Mouse (Mus musculus) embryo, embryonic 10 days (tissue): Measurements from ENCODE around the gene Map4k4.

Experiments
- DNase-seq: peaks from one replicate; pipeline ENCODE4 v3.0.0-alpha.2; 2015; ENCODE audit warnings: low spot score

Map4k4 gene

DNA sequence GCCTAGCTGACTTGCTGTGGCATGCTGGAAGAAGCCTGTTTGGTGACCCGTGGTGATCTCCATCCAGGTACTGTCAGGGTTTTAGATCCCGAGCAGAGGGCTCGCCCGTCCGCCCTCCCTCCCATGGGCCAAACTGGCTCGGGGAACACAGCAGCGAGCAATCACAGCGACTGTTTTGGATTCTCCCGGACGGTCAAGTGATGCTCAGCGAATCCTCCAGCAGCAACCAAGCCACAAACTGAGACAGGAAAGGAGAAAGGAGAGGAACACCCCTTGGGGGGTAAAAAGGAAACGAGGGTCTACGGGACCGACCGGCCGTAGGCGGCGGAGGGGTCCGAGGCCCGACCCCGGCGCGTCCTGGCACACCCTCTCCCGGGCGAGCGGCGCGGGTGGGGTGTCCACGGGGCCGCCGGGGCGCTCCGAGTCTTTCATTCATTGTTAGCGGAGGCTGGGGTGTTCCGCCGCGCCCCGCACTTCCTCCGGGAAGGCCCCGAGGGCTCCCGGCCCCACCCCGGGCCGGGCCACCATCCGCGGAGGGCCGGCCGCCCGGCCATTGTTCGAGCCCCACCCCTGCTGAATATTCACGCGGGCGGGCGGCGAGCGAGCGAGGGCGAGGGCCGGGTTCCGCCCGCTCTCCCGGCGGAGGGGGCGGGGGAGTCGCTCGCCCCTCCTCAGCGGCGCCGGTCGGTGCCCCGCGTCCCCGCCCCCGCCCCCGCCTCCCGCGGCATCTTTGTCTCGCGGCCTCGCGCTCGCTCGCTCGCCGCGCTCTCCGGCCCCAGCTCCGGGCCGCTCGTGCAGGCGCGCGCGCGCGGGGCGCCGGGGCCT lies at the start of gene Map4k4:
Gene Map4k4, plus strand, starts transcription at position 733 of the 825 bp plus-strand sequence.
- DNase-seq, result peak; percentile 77

DNA sequence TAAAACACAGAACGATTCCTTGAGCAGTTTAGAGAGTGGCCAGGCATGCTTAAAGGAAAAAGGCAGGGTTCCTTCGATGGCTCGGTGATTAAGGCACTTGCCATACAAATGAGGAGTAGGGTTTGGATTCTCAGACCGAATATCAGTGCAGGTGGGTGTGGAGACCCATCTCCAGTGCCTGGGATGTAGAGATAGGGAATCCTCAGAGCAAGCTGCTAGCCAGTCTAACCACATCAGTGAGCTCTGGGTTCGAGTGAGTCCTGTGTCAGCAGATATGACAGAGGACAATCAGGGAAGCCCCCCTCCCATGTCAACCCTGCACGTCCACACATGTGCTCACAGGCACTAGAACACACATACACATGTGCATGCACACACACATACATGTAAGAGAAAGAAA lies 44.8 kb upstream of the Map4k4 start:
- no peak for DNase-seq

DNA sequence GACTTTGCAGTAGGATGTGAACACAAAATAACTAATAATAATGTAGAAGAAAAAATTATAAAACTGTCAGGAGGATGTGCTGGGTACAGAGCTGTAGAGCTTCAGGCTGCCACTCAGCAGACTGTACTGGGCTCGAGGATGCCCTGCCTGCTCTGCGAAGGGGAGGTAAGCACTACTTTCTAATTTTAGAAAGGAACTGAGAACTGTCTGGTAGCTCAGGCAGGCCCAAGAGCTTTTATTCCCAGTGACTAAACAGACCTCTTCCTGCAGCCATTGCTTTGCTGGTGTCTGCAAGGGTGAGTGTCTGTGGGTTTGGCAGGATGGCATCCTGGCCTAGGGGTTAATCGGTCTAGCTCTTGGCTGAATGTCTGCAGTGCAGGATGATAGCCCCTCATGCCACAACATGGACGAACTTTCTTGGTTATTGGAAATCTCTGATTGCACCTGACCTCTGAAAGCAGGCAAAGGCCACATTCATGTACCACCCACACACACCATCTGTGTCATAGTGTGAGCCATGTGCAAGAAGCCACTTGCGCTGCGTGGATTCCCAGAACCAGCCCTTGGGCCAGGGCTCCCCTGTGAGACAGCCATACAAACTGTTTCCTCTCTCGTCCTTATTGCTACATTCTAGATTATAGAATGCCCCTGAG lies 43.8 kb upstream of the Map4k4 start:
- no peak for DNase-seq

DNA sequence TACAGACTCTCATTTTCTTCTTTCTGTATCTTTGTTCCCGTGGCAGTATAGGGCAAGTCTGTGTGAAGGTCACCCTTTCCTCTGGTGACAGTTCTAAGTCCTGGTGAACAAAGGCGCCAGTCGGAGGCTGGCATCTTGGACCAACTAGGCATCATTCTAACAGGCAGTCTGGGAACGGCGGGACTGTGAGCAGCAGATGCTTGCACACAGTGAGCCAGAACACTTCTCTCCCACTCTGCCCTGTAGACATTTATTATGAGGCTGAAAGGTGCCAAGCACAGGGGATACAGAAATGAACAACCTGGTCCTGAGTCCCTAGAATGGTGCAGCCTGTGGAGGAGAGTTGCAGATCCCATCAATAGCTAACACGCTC lies 43.3 kb upstream of the Map4k4 start:
- no peak for DNase-seq

DNA sequence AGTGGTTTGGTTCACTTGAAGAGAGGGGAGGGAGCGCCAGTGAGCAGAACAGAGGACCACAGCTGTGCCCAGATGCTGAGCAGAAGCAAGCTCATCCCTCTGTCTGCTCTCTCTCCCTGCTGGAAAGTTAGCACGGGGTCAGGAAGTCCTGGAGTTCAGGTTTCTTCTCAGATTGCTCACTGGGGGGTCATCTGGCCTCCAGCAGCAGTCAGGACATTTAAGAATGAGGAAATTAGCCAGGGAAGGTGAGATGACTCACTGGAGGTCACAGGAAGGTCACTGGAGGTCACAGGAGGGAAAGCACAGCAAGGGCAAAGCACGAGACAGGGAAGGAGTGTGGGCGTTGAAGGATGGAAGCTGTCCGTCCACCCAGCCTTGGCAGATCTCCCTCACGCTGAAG lies 41.5 kb upstream of the Map4k4 start:
- DNase-seq, result peak; percentile 65

GRCm38 (mm10) chr1:39866367-39867141 lies 34.2 kb upstream of the Map4k4 start:
- DNase-seq, result no peak

- DNase-seq, result no peak
Measured at GRCm38 (mm10) chr1:39867142-39867525, 33.6 kb upstream of the Map4k4 start.

GRCm38 (mm10) chr1:39867966-39868593 lies 32.6 kb upstream of the Map4k4 start:
- DNase-seq, result peak; percentile 70

DNA sequence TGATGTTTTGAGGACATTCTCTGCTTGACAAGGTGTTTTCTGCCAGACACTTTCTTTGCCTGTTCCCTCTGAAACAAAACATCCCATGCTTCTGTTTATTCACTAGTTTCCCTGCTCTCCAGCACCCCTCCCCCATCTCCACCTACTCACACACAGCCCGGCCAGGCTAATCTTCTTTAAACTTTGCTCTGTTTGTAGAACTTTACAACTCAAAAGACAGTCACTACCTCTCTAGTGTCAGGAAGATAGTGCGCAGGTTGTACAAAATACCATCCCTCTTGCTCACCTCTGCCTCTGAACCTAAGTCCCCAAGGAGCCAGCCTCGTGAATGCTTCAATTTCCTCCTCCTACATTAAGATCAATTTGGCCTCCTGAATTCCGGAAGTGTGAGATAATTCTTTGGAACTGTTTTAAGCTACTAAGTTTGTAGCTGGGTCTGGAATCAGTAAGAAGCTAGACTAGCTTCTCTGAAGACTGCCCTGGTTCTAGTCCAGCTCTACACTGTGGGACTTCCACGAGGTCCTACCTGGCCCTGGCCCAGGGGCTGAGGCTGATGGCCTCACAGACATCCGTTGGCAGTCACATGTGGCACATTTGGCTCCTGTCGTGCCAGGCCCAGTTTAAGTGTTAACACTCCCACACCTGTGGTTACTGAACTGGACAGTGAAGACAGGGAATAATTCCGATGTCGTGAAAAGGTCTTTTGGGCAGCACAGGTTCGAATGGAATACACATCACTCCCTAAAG lies 31.7 kb upstream of the Map4k4 start:
- no peak for DNase-seq

DNA sequence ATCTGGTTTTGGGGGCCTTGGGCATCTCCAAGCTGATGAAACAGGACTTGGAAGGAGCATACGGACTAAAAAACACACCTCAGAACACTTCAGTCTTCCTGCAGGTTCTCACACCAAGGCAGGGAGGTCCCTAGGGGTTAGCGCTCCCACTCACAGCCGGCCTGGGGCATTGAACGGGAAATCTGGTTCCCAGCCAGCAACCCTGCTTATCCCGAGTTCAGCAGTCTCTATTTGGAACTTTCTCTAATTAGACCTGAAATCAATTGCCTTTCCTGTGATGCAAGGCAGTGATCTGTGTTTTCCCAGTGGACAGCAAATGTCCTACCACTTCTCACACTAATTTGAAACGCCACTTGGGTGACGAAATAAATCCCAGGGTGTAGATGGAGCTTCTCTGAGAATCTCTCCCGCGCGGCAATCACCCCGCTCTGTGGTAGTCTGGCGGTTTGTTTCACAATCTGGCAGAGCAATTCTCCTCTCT lies 31.0 kb upstream of the Map4k4 start:
- no peak for DNase-seq

GRCm38 (mm10) chr1:39877981-39878380 lies 22.7 kb upstream of the Map4k4 start:
- peak; percentile 20 for DNase-seq

DNA sequence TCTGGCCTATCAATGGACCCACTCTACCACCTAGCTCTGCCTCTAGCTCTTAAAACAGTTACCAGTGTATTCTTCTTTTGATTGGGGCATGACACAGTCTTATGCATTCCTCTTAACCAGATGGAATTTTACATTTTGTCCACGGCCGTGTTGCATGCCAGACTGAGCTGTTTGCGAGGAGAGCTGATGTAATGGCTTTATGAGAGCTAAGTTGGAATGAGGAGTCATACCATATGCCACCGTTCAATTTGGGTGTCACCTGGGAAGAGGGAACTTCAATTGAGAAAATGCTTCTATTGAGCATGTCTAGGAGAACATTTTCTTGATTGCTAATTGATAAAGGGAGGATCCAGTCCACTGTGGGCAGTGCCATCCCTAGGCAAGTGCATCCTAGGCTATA lies 18.2 kb upstream of the Map4k4 start:
- no peak for DNase-seq

DNA sequence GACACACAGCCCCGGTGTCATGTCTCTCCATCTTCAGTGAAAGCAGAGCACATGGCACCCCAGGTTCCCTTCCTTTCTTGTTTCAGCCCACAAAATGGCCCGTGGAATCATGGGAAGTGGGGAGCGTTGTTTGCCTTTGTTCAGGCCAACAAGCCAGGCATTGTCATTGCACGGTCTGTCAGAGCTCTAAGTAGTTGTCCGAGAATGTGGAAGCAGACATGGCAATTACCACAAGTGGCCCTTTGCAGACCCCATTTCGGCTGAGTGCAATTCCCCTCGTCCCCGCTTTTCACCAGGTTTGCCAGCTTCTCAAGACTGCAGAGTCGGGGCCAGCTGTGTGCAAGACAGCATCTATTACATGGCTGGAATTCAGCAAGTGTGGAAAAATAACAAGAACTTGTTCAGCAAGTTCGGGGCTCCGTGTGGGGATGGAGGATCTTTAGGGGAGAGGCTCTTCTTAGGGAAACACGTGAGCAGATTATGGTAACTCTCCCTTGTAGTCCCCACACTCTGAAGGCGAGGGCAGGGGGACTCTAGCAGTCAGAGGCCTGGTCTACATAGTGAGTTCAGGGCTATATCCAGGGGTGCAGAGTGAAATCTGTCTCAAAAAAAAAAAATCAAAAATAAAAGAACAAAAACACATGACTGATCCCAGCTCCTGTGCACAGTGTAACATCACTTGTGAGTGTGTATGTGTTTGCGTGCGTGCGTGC lies 15.8 kb upstream of the Map4k4 start:
- DNase-seq, result peak; percentile 59

DNA sequence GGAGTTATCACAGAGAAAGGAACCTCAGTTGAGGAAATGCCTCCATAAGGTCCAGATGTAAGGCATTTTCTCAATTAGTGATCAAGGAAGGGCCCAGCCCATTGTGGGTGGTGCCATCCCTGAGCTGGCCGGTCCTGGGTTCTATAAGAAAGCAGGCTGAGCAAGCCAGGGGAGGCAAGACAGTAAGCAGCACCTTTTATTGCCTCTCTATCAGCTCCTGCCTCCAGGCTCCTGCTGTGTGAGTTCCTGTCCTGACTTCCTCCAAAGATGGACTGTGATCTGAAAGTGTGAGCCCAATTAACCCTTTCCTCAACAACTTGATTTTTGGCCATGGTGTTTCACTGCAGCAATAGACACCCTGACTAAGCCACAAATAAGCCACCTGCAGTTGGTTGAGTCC lies 12.7 kb upstream of the Map4k4 start:
- DNase-seq, result no peak

GRCm38 (mm10) chr1:39889429-39889828 lies 11.3 kb upstream of the Map4k4 start:
- DNase-seq, result no peak

- DNase-seq, result no peak
Measured at GRCm38 (mm10) chr1:39889973-39890372, 10.7 kb upstream of the Map4k4 start.

GRCm38 (mm10) chr1:39893153-39893880 lies 7.4 kb upstream of the Map4k4 start:
- no peak for DNase-seq

GRCm38 (mm10) chr1:39895097-39895496 lies 5.6 kb upstream of the Map4k4 start:
- DNase-seq, result no peak

GRCm38 (mm10) chr1:39895506-39895905 lies 5.2 kb upstream of the Map4k4 start:
- DNase-seq, result no peak

- no peak for DNase-seq
Measured at GRCm38 (mm10) chr1:39896581-39896980, 4.1 kb upstream of the Map4k4 start.
